Mouse (Mus musculus) ovary, postnatal 14 days (tissue): ENCODE results near the gene Akr1cl.
A peak's percentile ranks its signal among the peaks of the same experiment; 100 is the strongest.

ENCODE experiments used
- DNase-seq: peaks from one replicate; pipeline ENCODE4 v3.0.0; 2022; ENCODE audit warnings: low spot score

Gene Akr1cl

DNA sequence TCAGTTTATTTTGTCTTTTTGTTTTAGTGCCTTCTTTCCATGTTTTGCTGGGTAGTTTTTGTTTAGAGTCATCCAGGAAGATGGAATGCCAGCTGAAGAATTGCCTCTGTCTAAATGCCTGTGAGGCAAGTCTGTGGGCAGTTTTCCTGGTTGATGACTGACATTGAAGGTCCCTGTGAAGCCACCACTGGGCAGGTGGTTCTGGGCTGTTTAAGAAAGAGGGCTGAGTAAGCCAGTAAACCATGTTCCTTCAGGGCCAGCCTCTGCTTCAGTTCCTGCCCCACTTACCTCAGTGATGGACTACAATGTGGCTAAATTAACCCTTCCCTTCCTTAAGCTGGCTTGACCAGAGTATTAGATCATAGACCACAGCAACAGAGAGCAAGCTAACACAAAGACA is 44.4 kb downstream of the Akr1cl start:
- no peak for DNase-seq

DNA sequence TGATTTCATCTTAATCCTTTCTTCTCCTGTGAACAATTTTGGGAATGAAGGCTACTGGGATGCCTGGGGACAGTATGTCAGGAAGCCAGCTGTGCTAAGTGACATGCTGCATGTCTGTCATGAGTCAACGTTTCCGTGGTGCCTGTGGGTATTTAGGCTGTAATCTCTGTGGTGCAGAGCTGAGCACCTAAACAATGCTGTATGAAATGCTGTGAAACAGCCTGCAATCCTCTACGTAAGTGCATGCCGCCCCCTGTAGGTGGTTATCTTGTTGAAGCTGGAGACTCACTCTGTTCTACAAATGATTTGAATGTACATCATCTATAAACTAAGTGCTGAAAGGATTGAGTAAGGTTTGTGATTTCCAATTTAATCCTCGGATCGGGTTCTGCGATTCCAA is 46.4 kb downstream of the Akr1cl start:
- peak; percentile 27 for DNase-seq

DNA sequence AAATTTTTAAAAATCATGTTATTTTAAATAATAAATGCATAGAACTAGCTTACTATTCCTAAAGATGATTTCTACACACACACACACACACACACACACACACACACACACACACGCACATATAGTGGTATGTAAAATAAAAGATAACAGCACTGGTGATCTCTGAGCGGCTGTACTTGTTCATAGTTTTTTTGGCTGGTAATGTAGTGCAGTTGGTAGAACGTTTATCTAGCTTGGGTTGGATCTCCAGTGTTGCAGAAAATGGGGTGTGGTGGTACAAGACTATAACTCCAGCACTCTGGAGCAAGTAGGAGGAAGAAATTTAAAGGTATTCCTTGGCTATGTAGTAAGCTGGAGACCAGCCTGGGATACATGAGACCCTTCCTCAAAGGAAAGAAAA is 49.3 kb downstream of the Akr1cl start:
- no peak for DNase-seq

DNA sequence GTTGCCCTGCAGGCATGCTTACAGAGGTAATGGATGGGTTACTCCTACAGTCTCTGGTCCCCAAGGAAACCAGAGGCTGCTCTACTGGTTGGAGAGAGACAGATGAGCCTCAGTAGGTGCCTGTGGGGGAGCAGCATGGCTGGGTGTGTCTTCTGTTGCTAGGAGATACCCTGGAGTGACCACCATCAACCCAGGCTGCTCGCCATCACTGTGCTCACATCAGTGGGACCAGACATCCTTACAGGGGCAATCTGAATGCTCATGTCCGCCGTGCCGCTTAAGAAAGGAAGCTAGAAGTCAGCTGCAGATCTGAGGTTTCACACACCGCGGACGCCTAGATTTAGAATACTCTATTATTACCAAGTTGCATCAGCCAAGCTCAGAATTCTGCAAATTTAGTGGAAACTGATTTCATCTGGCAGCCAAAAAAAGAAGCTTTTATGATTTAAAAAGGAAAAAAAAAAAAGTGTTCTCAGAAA is 54.2 kb downstream of the Akr1cl start:
- DNase-seq: no peak

DNA sequence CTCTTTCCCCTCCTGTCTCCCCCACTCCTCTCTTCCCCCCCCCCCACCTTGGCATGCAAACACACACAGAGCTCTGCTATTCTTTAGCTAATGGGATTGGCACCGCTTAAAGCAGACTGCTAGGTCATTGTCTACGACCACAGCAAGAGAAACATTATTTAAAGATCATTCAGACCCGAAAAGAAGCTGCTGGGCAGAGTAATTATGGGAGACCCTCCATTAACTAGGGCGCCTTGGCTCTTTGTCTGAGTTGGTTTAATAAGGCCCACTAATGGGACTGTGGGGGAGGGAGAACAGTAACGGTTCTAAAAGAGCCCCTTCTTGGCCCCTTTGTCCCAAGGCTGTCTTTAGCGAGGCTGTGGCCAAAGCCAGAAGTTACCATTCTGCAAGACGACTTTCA is 57.2 kb downstream of the Akr1cl start:
- DNase-seq: no peak

DNA sequence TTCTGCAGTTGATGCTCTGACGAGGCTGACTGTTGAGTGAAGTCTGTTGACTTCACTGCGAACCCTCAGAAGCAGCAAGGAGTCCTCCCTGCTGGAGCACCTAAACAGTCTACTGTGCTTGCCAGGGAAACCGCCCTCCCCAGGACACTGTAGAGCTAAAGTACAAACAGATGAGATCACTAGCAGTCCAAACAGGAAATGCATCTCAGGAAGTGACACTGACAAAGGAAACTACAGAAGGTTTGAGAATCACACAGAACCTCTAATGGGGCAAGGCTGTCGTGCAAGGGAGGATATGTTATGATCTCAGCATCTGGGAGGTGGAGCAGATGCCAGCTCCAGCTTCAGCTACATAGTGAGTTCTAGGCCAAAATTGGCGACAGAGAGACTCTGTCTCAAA is 61.9 kb downstream of the Akr1cl start:
- DNase-seq: no peak
